Mouse (Mus musculus): ENCODE data around the gene Aqp2.

GRCm38 (mm10) chr15:99532023-99532422 is 46.8 kb upstream of the Aqp2 start:
- no peak for TF ChIP-seq CTCF (IDR thresholded peaks at IDR 0.05; ENCODE audit: control insufficient read depth, insufficient read depth, insufficient read length)
- TF ChIP-seq MAX (IDR thresholded peaks at IDR 0.05) = no peak
- TF ChIP-seq FOSL1 (IDR thresholded peaks at IDR 0.05; ENCODE audit: insufficient read depth, low read length, poor library complexity, severe bottlenecking) = no peak
- no peak for TF ChIP-seq USF1 (IDR thresholded peaks at IDR 0.05; ENCODE audit: low read depth)
- no peak for TF ChIP-seq MYOD1 (IDR thresholded peaks at IDR 0.05; ENCODE audit: control insufficient read depth, insufficient read length, low read depth)

Data from C2C12 (cell line).